Mouse (Mus musculus) left cerebral cortex, postnatal 14 days (tissue): ENCODE results near the gene Ccdc88c. TPM values are rescaled to one million over a fixed set of nuclear protein-coding genes. Genes with fewer than 3 reads are reported as not detected.

ENCODE experiments used
- DNase-seq, 2 experiments: peaks; one replicate each; pipeline ENCODE4 v3.0.0; 2021 to 2022; ENCODE audit warnings: low spot score in 2 of 2, mixed read lengths in 1 of 2
- intact Hi-C: fragments of 180-260 bp; cut with DNase I; formaldehyde crosslinking; loops from one replicate; pipeline ENCODE4 v1.15.1; 2025
- microRNA-seq, 2 experiments: library from miRNA; unstranded; fragments of <30 nt; microRNA quantifications; one replicate each; pipeline ENCODE4 v1.2.0; 2022
- total RNA-seq, 2 experiments: library from RNA; stranded (reverse); gene quantifications; 2 replicates each; pipeline ENCODE4 v1.2.3; 2021

The Ccdc88c gene
- total RNA-seq, 2 experiments from 2014 or later = 21.6 to 22.4 TPM

DNA sequence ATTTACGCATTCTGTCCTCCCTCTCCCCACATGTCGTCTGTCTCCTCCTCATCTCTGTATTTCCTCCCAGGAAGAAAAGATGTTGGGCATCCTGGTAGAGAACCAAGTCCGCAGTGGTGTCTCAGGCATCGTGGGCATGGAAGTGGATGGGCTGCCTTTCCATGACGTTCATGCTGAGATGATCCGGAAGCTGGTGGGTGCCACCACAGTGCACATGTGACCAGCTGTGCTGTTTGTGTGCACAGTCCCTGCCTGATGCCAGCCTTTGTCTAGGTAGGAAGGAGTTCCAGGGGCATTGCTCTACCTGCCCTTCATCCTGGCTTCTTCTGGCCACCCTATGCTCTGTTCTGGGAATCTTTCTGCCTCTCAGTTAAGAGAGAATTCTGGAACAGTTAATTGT lies 157.6 kb downstream of the Ccdc88c start:
- intact Hi-C loops = no loop called here
- no peak for DNase-seq

DNA sequence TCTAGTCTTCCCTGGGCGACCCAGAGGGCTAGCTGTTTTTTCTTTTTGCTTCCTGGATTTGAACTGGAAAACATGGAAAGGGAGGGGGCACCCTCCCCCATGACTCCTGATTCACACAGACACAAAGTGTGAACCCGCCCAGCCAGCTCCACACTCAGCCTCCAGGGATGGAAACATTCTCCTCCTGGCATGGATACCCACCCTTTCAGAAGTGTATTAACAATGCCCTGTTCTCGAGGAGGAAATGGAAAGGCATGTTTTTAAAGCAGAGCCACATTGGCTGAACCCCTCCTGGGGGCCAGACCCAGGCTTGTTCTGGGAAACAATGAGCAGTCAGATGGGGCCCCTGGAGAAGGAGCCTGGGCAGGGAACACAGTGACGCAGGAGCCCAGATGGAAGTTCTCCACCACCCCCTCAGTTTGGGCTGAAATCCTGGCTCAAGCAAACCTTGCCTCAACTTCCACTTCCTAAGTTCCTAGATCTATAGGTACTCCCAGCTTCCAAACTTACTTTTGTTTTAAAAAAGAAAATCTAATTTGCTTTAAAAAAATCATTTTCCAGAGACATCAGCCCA lies 160.7 kb downstream of the Ccdc88c start:
- DNase-seq = no peak
- intact Hi-C loops = no loop called here

DNA sequence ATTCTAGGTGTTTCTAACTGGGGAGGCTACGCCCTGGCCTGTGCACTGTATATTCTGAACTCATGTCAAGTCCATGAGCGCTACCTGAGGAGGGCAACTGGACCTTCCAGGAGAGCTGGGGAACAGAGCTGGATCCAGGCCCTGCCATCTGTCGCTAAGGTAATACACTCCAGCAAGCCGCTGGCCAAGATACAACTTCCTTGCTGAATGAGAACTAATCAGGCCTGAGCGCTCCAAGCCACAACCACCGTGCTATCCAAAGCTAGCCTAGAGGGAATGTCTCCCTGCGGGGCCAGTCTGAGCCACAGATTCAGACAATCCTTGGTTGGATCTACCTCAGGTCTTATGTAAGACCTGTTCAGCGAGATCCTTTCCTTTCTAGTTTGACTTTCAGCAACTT lies 161.8 kb downstream of the Ccdc88c start:
- intact Hi-C loops = no loop called here
- DNase-seq = no peak

DNA sequence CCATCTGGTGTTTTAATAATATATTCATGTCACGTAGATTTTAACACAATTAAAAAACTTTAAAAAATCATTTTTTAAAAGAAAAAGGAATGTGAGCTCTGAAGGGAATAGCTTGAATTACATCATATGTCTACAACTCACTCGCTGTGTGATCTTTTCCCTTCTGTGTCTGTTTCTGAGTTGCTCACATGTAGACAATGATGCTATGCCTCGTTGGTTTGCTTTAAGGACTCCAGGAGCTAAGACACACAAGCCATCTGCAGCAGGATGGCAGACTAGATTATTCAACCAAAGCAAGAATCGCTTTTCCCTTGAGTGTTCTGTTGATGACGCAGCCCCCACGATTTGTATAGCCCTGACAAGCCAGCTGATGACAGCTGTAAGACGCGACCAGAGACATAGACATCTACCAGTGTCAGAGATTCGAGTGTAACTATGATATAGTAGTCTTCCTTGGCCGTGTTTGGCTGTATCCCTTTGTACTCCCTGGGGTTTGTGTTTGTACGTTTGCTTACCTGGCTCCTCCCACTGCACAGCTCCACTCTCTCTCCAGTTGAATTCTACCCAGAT lies 163.3 kb downstream of the Ccdc88c start:
- no peak for DNase-seq
- intact Hi-C loops = no loop called here

DNA sequence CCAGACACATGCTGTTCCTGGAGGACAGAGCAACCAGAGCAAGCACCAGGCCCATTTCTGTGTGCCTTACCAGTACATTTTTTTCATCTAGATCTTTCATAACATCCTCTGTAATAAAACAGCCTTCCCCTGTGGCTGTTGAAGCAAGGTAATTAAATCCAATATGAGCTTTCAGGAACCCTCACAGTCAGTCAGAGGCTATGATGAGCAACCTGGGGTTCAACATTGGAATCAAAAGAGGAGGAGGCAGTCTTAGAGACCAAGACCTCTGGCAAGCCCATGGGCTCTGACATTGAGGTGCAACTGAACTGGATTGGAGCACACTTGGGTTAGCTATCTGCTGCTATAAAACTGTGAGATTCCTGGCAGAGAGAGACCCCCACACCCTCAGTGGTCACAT lies 163.8 kb downstream of the Ccdc88c start:
- no peak for DNase-seq
- intact Hi-C loops = no loop called here

DNA sequence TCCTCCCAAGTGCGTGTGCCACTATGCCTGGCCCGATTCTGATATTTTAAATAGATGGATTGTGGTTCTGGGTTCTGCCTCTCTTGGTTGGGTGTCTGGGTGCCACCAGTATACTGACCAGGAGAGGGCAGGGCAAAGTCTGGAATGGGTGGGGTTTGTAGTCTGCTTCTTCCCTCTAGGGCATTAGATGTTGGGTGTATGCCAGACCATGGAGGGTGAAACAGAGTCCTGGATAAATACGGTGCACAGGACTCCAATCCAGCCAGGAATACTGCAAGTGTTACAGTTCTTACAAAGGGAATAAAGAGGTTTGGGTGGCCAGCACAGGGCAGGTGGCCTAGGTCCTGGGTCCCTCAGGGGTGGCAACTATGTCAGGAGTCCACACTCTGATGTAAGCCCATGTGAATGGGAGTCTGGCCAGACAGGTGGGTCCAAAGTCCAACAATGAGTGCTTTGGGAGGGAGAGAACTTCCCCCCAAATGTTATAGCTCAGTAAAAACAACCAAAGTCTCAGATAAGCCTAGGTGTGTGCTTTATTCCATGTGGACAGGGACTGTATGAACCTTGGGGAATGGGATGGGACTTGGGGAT lies 165.9 kb downstream of the Ccdc88c start:
- intact Hi-C loops = no loop called here
- DNase-seq = no peak

DNA sequence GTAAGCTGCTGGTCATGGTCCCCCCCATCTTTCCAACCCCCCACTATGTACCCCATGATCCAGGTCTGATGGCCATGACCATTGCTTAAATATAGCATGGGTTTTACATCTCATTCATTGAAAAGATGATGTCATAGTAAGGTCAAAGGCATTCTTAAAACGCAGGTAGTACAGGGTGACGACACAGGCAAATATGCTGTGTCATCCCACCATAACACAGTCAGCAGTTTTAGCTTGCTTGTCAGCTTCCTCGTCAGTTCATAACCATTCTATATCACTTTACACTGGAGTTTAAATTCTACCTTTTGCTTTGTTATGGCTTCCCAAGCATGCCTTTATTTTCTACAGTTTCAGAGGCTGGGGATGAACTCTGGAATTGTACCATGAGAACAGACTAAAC lies 166.6 kb downstream of the Ccdc88c start:
- intact Hi-C loops = no loop called here
- DNase-seq = no peak

Small RNA genes within 50 kb of the gene (microRNA-seq; reads per million reads assigned to microRNA genes)
- 0 reads per million in 2 experiments for gene Mir1190

Other genes starting within 250 kb of the Ccdc88c start
- 1 to 10 TPM; 6.5 to 6.7 TPM for gene Dglucy, start 250.0 kb downstream of the Ccdc88c start, total RNA-seq
- gene Gpr68, start 120.9 kb downstream of the Ccdc88c start, total RNA-seq = 1 to 10 TPM; 6.1 to 8.3 TPM
- 10 to 100 TPM; 39.4 to 39.6 TPM for gene Ppp4r3a, start 54.6 kb upstream of the Ccdc88c start, total RNA-seq